Mouse (Mus musculus): ENCODE data around the gene Zfp13. TPM values are rescaled to one million over a fixed set of nuclear protein-coding genes. Genes with fewer than 3 reads are reported as not detected.

Zfp13 gene
- not detected for total RNA-seq (2023)

DNA sequence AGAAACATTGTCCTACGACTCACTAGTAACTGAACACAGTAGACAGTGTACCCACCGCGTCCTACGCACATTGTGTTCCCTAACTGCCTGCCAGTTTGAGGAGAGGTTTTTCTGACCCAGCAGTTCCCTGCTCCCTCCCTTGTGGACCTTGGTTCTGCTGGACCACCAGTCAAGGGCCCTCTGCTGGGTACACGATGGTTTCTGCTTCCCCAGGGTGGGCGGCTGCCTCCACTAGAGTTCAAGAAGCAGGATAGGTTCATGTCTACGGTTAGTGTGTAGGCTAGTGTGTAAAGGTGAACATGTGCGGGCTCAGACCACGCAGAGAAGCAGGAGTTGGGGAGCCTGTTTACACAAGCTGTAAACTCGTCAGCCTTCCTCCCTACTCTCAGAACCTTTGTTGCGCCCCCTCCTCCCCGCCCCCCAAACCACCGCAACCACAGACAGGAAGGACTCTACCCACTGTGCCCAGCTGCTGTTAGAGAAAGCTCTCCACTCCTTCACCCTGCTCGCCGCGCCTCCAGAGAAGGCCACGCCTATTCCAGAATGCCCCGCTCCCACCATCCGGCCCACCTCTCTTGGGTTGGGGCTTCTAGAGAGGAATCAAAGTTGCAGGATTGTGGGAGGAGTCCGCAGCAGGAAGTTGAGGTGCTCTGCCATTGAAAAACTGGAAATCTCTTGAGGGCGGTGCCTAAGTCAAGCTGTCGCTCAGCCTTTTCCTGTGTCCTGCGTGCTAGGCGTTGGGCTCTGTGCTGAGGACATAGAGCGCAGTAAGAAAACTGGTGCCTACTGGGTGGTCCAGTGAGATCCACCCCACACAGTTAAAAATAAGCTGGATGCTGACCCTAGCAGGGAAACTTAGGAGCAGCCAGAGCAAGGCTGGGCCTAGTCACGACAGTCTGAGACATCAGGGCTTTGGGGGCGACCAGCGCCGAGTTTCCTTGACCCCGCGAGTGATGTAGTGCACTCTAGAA, at the start of gene Zfp13:
Gene Zfp13 (minus strand): TSS at position 906 of the 971 bp plus-strand sequence.

DNA sequence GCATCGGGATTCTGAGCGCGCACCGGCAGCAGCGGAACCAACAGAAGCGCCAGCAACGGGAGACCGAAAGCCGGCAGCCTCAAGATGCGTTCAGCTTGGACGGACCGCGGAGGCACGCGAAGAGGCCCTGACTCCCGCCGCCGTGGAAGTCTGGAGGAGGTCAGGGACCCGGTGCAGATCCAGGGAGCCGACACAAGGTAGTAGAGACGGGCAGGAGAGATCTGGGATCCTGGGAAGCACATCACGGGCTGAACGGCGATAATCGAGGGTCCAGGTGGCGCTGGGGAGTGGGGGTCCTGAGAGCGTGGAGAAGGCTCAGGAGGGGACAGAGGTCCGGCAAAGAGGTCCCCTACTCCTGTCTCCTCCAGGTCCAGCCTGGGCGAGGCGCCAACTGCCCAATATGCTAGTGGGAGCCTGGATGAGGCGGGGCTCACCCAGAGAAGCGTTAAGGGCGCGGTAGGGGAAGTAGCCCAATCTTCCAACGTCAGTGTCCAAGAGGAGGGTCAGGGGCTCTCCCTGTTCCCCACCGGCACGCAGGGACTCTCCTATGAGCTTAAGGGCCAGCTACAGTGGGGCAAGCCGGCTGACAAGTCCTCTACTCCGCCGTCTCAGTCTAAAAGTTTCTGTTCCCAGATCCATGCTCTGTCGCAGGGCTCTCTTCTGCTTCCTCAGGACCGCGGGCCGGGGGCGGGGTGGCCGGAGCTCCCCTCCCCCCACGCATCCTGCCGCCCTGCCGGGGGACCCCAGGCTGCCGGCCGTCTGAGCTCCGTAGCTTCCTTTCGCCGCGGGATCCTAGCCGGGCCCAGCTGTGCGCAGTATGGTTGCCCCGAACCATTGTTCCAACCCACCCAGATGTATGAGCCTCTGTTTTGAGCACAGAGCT, 45.6 kb upstream of the Zfp13 start, which contains the start of gene Mmp25:
Gene Mmp25 (minus strand): TSS at position 665 of the 883 bp plus-strand sequence.

DNA sequence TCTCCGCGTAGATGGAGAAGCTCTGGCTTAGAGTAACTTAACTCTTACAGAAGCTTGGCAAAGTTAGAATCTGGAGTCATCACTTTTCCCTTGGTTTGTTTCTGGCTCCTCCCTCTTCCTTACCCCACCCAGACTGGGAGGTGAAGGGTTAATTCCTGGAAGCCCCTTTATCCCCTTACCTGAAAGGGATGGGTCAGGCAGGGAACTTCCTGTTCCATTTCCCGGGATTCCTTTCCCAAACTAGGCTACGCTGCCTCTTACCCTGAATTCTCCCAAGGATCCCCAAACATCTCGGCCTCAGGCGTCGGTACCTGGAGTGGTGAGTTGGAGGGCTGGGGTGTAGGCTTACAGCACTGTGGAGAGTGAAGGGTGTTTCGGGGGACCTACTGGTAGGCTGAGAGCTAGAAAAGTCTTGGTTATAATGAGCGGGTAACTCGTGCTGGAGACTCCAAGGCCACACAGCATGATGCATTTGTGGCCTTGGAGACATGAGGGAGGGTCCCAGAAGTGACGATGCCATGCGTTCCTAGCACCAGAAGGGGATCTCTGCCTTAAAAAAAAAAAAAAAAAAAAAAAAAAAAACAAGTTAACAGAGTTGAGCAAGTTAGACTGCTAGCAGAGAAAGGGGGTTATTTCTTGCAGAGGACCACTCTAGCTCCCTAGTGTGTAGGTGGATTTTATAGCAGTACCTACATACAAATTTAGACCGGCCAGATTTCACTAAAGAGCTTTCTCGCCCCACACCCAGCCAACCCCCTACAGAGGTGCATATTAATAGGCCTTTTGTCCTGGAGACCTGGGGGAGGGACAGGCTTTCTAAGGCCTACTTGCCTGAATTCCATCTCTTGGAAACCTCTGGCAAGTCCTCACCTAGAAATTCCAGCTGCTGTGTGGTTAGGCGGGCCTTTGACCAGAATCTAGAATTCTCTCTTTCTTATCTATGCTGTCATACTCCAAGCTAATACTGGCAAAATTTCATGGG, 1.6 kb upstream of the Zfp13 start, which contains the start of gene Zscan10:
Gene Zscan10 (plus strand): TSS at position 216 of the 982 bp plus-strand sequence.

DNA sequence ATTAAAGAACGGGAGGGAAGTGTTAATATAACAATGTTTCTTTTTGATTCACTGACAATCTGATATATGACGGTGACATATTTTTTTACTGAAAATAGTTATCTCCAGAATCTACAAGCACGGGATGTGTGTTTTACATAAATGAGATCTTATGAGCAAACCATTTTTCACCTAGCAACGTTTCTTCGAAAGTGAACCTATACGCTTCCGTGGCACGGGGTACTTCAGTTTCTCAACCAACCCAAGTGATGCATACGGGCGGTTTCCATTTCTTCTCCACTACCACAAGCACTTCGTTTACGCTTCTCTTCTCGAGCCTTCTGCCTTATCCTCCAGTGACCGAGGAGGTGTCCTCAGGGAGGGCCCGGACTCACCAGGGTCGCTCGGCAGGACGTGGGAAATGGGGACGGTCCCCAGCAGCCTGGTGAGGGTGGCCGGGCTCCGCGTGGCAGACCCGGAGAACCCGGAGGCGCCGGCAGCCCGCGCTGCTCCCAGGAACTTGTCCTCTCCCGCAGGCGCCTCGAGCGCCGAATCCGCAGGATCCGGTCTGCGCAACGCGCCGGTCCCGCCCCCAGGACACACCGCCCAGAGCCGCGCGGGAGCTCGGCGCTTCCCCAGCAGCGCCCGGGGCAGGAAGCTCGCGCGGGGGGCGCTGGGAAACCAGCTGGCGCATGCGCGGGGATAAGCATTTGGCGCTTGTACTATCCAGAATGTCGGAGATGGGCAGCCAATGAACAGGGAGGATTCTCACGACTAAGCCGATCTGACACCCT, 35.5 kb downstream of the Zfp13 start, which contains the start of gene Zfp213:
Gene Zfp213 (minus strand): TSS at position 644 of the 773 bp plus-strand sequence.

Other genes with a start within 250 kb of the Zfp13 start
- gene Vmn2r116, start 214.9 kb downstream of the Zfp13 start, total RNA-seq (2023), result not detected
- not detected for gene Vmn2r117, start 119.8 kb downstream of the Zfp13 start, total RNA-seq (2023)
- gene Zfp213, start 35.2 kb downstream of the Zfp13 start, total RNA-seq (2023), result 8.7 TPM
- gene Zscan10, start 1.4 kb upstream of the Zfp13 start, total RNA-seq (2023), result 0.86 TPM
- 0.41 TPM for gene Mmp25, start 45.8 kb upstream of the Zfp13 start, total RNA-seq (2023)
- not detected for gene Bicdl2, start 61.0 kb upstream of the Zfp13 start, total RNA-seq (2023)
- 39.5 TPM for gene Hcfc1r1, start 74.1 kb upstream of the Zfp13 start, total RNA-seq (2023)
- 22.4 TPM for gene Thoc6, start 74.4 kb upstream of the Zfp13 start, total RNA-seq (2023)
- 61.0 TPM for gene Tnfrsf12a, start 78.0 kb upstream of the Zfp13 start, total RNA-seq (2023)
- gene Cldn6, start 79.8 kb upstream of the Zfp13 start, total RNA-seq (2023), result not detected
- not detected for gene Cldn9, start 84.5 kb upstream of the Zfp13 start, total RNA-seq (2023)
- gene 1520401A03Rik, start 123.3 kb upstream of the Zfp13 start, total RNA-seq (2023), result not detected
- 36.2 TPM for gene Pkmyt1, start 126.8 kb upstream of the Zfp13 start, total RNA-seq (2023)
- gene Paqr4, start 141.4 kb upstream of the Zfp13 start, total RNA-seq (2023), result 2.6 TPM
- gene Kremen2, start 146.3 kb upstream of the Zfp13 start, total RNA-seq (2023), result 0.89 TPM
- 27.5 TPM for gene Flywch1, start 172.1 kb upstream of the Zfp13 start, total RNA-seq (2023)
- gene Flywch2, start 186.6 kb upstream of the Zfp13 start, total RNA-seq (2023), result not detected
- 1,442 TPM for gene Srrm2, start 191.0 kb upstream of the Zfp13 start, total RNA-seq (2023)
- gene Elob, start 229.6 kb upstream of the Zfp13 start, total RNA-seq (2023), result 199 TPM
- not detected for gene Prss33, start 236.6 kb upstream of the Zfp13 start, total RNA-seq (2023)
- gene Prss32, start 244.4 kb upstream of the Zfp13 start, total RNA-seq (2023), result not detected
- gene Prss41, start 244.7 kb upstream of the Zfp13 start, total RNA-seq (2023), result 1.4 TPM

Measured in CD4-positive naive resting alpha-beta T cell, adult 57 days (primary cell).